Mouse (Mus musculus): ENCODE results near the gene Mars2. TPM values are rescaled to one million over a fixed set of nuclear protein-coding genes. Genes with fewer than 3 reads are reported as not detected.

Gene Mars2
- polyA plus RNA-seq, 1 experiment from 2014 or later = 3.6 TPM

DNA sequence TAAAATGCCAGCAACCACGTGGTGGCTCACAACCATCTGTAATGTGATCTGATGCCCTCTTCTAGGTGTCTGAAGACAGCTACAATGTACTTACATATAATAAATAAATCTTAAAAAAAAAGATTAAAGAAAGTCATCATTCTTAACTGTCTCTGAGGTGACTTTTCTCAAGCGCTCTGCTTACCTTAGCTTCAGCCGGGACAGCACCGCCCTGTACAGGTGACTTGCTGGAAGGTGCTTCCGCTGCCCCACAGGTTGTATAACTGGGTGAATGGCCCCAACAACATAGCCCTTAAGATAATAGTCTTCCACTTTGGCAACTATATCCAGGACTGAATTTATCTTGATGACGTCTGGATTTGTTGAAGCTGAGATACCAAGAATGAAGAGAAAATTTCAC, 23.0 kb upstream of the Mars2 start:
- 84% methylated on average over 6 of the region's 6 CpGs for WGBS
- no peak for ATAC-seq (ENCODE audit: insufficient read depth, low FRiP score, low TSS enrichment)
- Histone ChIP-seq H3K4me3 (ENCODE audit: low read depth, low read length) (no peak overlapping the region), H3K36me3 (ENCODE audit: control insufficient read depth, insufficient read depth, low read length) (no peaks in the 10 kb centered on the region), H3K9me3 (ENCODE audit: control insufficient read depth, low read length) (no peaks in the 10 kb centered on the region), H3K27me3 (ENCODE audit: control insufficient read depth, insufficient read depth, low read length) (no peaks in the 10 kb centered on the region), H3K4me2 (ENCODE audit: low read depth) (no peak overlapping the region), H3K27ac (ENCODE audit: low read depth, low read length) (no peak overlapping the region), H3K4me1 (ENCODE audit: control insufficient read depth, insufficient read depth, low read length) (no peaks in the 10 kb centered on the region), H3K9ac (ENCODE audit: low read length) (no peak overlapping the region)
- no peak for DNase-seq (ENCODE audit: low spot score)

DNA sequence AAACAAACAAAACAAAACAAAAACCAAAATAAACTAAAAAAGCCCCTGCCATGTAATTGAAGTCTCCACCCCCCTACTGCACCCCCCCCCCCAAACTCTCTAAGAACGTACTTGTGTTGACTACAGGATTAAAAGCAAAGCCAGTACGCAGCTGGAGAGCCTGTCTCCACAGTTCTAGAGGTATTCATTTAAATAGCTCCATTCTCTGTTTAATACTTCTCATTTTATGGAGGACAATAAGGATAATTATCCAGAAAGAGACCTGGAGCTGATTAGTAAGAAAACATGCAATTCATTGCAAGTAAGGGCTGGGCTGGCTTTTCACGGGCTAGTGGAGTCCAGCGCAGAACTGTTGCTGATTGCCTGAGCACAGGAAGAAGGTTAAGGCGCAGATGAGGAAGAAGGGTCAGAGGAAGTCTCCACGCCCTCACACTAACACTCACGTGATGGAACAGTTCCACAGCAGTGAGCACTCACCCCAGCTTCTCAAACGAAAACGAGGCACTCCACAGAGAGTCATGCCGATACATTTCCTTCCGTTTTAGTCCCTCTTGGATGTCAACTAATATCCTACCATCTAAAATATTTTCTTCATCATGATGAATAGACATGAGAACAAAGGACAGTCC, 21.7 kb upstream of the Mars2 start:
- WGBS = 78% methylated on average over 11 of the region's 11 CpGs

DNA sequence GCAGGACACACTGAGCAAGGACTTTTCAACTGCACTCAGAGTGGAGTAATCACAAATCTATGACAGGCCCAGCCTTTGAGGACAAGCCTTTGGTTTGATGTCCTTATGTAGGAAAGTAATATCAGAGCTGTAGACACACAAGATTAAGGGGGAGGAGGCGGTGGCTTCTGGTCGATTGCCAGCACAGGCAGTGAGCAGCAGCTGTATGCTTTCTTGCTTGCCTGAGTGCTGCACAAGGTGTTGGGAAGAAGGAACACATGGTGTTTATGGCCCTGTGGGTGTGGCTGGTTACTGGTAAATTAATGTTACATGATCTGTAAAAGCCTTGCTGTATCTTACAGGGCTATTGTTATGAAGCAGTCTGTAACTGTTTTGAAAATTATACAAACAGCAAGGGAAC, 19.8 kb upstream of the Mars2 start:
- H3K36me3 ChIP-seq (ENCODE audit: control insufficient read depth, insufficient read depth, low read length) = no peaks in the 10 kb centered on the region
- no peak overlapping the region for H3K9ac ChIP-seq (ENCODE audit: low read length)
- no peak overlapping the region for H3K4me2 ChIP-seq (ENCODE audit: low read depth)
- H3K27ac ChIP-seq (ENCODE audit: low read depth, low read length) = no peak overlapping the region
- no peaks in the 10 kb centered on the region for H3K4me1 ChIP-seq (ENCODE audit: control insufficient read depth, insufficient read depth, low read length)
- DNase-seq (ENCODE audit: low spot score) (no peak), ATAC-seq (ENCODE audit: insufficient read depth, low FRiP score, low TSS enrichment) (no peak)
- 43% methylated on average over 2 of the region's 2 CpGs for WGBS
- H3K27me3 ChIP-seq (ENCODE audit: control insufficient read depth, insufficient read depth, low read length) = no peaks in the 10 kb centered on the region
- no peaks in the 10 kb centered on the region for H3K9me3 ChIP-seq (ENCODE audit: control insufficient read depth, low read length)
- H3K4me3 ChIP-seq (ENCODE audit: low read depth, low read length) = no peak overlapping the region

More for the DNA sequence above, 21.7 kb upstream of the Mars2 start:
- Histone ChIP-seq H3K27me3 (ENCODE audit: control insufficient read depth, insufficient read depth, low read length) (no peaks in the 10 kb centered on the region), H3K4me3 (ENCODE audit: low read depth, low read length) (no peak overlapping the region), H3K9me3 (ENCODE audit: control insufficient read depth, low read length) (no peaks in the 10 kb centered on the region), H3K9ac (ENCODE audit: low read length) (no peak overlapping the region), H3K4me2 (ENCODE audit: low read depth) (no peak overlapping the region), H3K36me3 (ENCODE audit: control insufficient read depth, insufficient read depth, low read length) (no peaks in the 10 kb centered on the region), H3K27ac (ENCODE audit: low read depth, low read length) (no peak overlapping the region), H3K4me1 (ENCODE audit: control insufficient read depth, insufficient read depth, low read length) (no peaks in the 10 kb centered on the region)
- no peak for ATAC-seq (ENCODE audit: insufficient read depth, low FRiP score, low TSS enrichment)
- no peak for DNase-seq (ENCODE audit: low spot score)

DNA sequence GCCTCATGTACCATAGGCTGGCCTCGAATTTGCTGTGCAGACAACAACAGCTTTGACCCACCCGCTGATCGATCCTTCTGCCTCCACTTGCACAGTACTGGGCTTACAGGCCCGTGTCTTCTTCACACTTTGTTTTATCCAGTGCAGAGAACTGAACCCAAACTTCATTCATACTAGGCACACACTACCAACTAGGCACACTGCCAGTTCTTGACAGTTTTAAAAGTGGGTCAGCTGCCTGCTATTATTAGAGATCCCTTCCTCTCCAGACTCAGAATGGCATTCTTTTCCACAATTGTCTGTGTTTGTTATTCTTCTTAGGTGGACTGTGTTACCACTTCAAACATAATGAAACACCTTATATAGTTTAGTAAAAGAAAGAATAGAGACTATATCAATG, 15.6 kb upstream of the Mars2 start:
- Histone ChIP-seq H3K9ac (ENCODE audit: low read length) (no peak overlapping the region), H3K4me1 (ENCODE audit: control insufficient read depth, insufficient read depth, low read length) (peaks cover 7% of the 10 kb centered on the region; the same call in 1 of the 2 replicates), H3K36me3 (ENCODE audit: control insufficient read depth, insufficient read depth, low read length) (no peaks in the 10 kb centered on the region), H3K4me3 (ENCODE audit: low read depth, low read length) (no peak overlapping the region), H3K27me3 (ENCODE audit: control insufficient read depth, insufficient read depth, low read length) (no peaks in the 10 kb centered on the region), H3K4me2 (ENCODE audit: low read depth) (no peak overlapping the region), H3K27ac (ENCODE audit: low read depth, low read length) (no peak overlapping the region), H3K9me3 (ENCODE audit: control insufficient read depth, low read length) (no peaks in the 10 kb centered on the region)
- ATAC-seq (ENCODE audit: insufficient read depth, low FRiP score, low TSS enrichment) (no peak), DNase-seq (ENCODE audit: low spot score) (no peak)
- 83% methylated on average over 4 of the region's 4 CpGs for WGBS

DNA sequence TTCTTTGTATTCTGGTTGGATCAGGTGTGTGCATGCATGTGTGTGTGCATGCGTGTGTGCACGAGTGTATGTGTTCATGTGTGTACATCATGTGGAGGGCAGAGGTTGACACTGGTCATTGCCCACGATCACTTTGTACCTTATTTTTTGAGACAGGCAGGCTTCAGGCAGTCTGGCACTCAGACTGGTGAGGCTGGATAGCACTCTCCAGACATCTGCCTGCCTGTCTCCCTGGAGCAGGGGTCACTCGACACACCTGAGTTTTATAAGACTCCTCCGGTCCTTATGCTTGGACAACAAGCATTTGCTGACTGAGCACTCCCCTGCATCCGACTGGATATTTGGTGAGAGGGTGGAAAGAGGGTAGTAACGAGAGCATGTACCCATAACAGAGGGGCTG, 14.0 kb upstream of the Mars2 start:
- no peak for ATAC-seq (ENCODE audit: insufficient read depth, low FRiP score, low TSS enrichment)
- no peak overlapping the region for H3K9ac ChIP-seq (ENCODE audit: low read length)
- H3K27me3 ChIP-seq (ENCODE audit: control insufficient read depth, insufficient read depth, low read length) = no peaks in the 10 kb centered on the region
- no peaks in the 10 kb centered on the region for H3K9me3 ChIP-seq (ENCODE audit: control insufficient read depth, low read length)
- 93% methylated on average over 7 of the region's 7 CpGs for WGBS
- no peak overlapping the region for H3K27ac ChIP-seq (ENCODE audit: low read depth, low read length)
- H3K4me3 ChIP-seq (ENCODE audit: low read depth, low read length) = no peak overlapping the region
- no peak for DNase-seq (ENCODE audit: low spot score)
- no peak overlapping the region for H3K4me2 ChIP-seq (ENCODE audit: low read depth)
- no peaks in the 10 kb centered on the region for H3K36me3 ChIP-seq (ENCODE audit: control insufficient read depth, insufficient read depth, low read length)
- peaks cover 7% of the 10 kb centered on the region; the same call in 1 of the 2 replicates for H3K4me1 ChIP-seq (ENCODE audit: control insufficient read depth, insufficient read depth, low read length)

DNA sequence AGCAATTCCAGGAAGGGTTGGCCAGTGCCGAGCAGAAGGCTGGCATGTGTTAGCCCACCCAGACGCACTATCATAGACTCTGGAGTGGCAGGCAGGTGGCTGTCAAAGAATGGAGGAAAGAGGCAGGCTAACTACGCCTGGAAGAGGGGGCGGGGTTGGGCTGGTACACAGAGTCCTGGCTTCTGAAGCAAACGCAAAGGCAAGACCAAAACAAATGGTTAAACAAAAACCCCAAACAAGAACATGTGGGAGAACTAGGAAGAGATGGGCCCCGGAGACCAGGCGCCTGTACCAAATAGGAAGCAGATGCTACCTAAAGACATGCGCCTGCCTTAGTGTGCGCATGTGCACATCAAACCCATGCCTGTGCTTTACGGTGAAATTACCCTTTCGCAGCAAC, 12.9 kb upstream of the Mars2 start:
- DNase-seq (ENCODE audit: low spot score) (no peak), ATAC-seq (ENCODE audit: insufficient read depth, low FRiP score, low TSS enrichment) (no peak)
- H3K4me3 ChIP-seq (ENCODE audit: low read depth, low read length) = no peak overlapping the region

DNA sequence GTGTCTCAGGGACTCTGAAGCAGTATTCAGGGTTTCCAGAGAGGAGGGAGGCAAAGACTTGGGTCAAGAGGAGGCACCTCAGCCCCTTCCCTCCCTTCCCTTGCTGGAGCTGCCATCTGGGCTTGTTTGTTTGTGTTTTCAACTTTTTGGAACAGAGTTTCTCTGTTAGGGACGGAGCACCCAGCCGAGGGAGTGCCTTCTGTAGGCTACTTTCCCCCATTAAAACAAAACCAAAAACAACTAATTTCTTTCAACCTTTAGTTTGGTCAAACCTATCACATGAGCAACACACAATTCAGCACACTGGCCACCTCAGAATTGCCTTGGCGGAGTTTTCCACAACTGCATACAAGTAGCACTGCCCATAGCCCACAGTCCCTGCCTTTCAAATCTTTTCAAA, 11.6 kb upstream of the Mars2 start:
- no peaks in the 10 kb centered on the region for H3K9me3 ChIP-seq (ENCODE audit: control insufficient read depth, low read length)
- H3K4me2 ChIP-seq (ENCODE audit: low read depth) = peak overlapping the region; percentile 60
- no peaks in the 10 kb centered on the region for H3K36me3 ChIP-seq (ENCODE audit: control insufficient read depth, insufficient read depth, low read length)
- H3K4me1 ChIP-seq (ENCODE audit: control insufficient read depth, insufficient read depth, low read length) = peaks cover 7% of the 10 kb centered on the region; the same call in 1 of the 2 replicates
- ATAC-seq (ENCODE audit: insufficient read depth, low FRiP score, low TSS enrichment) (no peak), DNase-seq (ENCODE audit: low spot score) (no peak)
- WGBS = 19% methylated on average over 3 of the region's 3 CpGs
- H3K9ac ChIP-seq (ENCODE audit: low read length) = peak overlapping the region; percentile 37
- H3K27ac ChIP-seq (ENCODE audit: low read depth, low read length) = no peak overlapping the region
- H3K4me3 ChIP-seq (ENCODE audit: low read depth, low read length) = peak overlapping the region; percentile 43
- no peaks in the 10 kb centered on the region for H3K27me3 ChIP-seq (ENCODE audit: control insufficient read depth, insufficient read depth, low read length)

More for the DNA sequence above, 12.9 kb upstream of the Mars2 start:
- peaks cover 7% of the 10 kb centered on the region; the same call in 1 of the 2 replicates for H3K4me1 ChIP-seq (ENCODE audit: control insufficient read depth, insufficient read depth, low read length)
- no peak overlapping the region for H3K27ac ChIP-seq (ENCODE audit: low read depth, low read length)
- H3K4me2 ChIP-seq (ENCODE audit: low read depth) = peak overlapping the region; percentile 60
- 54% methylated on average over 11 of the region's 11 CpGs for WGBS
- H3K27me3 ChIP-seq (ENCODE audit: control insufficient read depth, insufficient read depth, low read length) = no peaks in the 10 kb centered on the region
- no peaks in the 10 kb centered on the region for H3K36me3 ChIP-seq (ENCODE audit: control insufficient read depth, insufficient read depth, low read length)
- H3K9me3 ChIP-seq (ENCODE audit: control insufficient read depth, low read length) = no peaks in the 10 kb centered on the region
- H3K9ac ChIP-seq (ENCODE audit: low read length) = no peak overlapping the region

DNA sequence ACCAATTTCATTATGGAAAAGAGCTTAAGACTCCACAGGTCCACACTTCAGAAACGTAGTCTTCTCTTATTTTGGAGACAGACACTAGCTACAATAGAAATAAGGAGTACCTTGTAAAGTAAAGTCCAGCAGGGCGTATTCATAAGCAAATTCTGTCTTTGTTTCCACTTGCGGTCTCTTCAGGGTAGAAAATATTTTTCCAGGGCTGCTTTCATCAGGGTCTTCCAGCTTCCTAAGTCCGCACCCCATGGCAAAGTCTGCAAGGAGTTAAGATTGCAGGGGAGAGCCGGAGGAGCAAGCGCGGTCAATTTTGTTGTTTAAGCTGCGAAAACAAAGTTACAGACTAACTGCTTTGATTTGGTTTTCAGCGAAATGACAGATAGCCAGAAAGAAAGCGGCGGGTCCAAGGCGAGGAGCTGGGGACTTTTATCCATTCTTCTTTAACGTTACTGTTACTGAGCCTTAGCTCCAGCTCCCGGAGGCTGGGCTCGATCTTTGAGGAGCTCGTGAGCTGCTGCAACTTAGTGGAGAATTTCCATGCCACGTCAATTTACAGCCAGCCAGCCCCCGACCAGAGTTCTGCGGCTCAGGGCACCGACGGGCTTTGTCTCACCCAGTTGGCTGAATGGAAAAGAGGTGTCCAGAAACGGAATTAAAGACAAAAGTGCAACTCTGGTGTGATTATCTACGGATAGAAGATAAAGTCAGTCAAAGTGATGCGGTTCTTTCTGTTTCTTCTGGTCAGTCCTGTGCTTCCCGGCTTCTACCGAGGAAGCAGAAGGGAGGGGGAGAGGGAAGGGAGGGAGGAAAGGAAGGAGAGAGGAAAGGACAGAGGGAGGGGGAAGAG, 10.7 kb upstream of the Mars2 start, which contains the start of gene Rftn2:
Gene Rftn2, minus strand, starts transcription at position 772 of the 847 bp plus-strand sequence.
- DNase-seq (ENCODE audit: low spot score) = peak; percentile 62
- ATAC-seq (ENCODE audit: insufficient read depth, low FRiP score, low TSS enrichment) = 0 out of 2 replicates have a peak, but pooled peaks have one; percentile 37
- Histone ChIP-seq H3K27ac (ENCODE audit: low read depth, low read length) (no peak within 1 kb of the TSS), H3K27me3 (ENCODE audit: control insufficient read depth, insufficient read depth, low read length) (no peaks in the 10 kb centered on the region), H3K36me3 (ENCODE audit: control insufficient read depth, insufficient read depth, low read length) (no peaks in the 10 kb centered on the region), H3K4me3 (ENCODE audit: low read depth, low read length) (peak within 1 kb of the TSS; percentile 43), H3K9me3 (ENCODE audit: control insufficient read depth, low read length) (no peaks in the 10 kb centered on the region), H3K4me2 (ENCODE audit: low read depth) (peak within 1 kb of the TSS; percentile 60), H3K4me1 (ENCODE audit: control insufficient read depth, insufficient read depth, low read length) (peaks cover 7% of the 10 kb centered on the region; the same call in 1 of the 2 replicates), H3K9ac (ENCODE audit: low read length) (peak within 1 kb of the TSS; percentile 67)
- under 1% methylated on average over 26 of the region's 26 CpGs for whole genome bisulfite sequencing

All from neural tube, embryonic 11.5 days (tissue).